Mouse (Mus musculus): ENCODE data around the gene Vmn1r233. TPM values are rescaled to one million over a fixed set of nuclear protein-coding genes. Genes with fewer than 3 reads are reported as not detected.

Vmn1r233 gene
- not detected for total RNA-seq (2021)

GRCm38 (mm10) chr17:20996364-20996763, at the start of gene Vmn1r233:
Vmn1r233 (minus strand) TSS chr17:20996464.
- no peak for DNase-seq
- intact Hi-C loops (cut with DNase I) = no loop called here

- DNase-seq = no peak
- intact Hi-C loops (cut with DNase I) = no loop called here
Measured at GRCm38 (mm10) chr17:21018410-21019080, 22.3 kb upstream of the Vmn1r233 start.

DNA sequence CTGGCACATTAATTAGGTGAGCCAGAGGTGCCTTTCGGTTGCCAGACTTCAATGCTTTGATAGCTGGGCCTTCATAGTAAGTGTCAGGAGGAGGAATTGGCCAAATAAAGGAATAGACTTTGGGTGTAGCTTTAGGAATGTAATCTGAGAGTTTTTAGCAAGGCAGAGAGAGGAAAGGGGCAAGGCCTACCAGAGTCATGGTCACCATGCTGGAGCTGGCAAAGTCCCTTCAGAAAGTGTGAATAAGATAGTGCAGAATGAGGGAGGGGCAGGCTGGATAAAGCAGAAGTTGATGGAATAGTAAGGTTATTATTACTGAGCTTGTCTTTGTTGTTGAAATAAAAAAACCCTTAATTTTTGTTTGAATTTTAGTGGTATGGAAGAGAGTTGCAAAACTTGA, 13.5 kb upstream of the Vmn1r233 start:
- intact Hi-C loops (cut with DNase I) = loop anchor here (1.0 to 5.0 kb wide), 2 partner anchors 42 to 63 kb away; no protein-coding TSS in a partner anchor
- DNase-seq = no peak

GRCm38 (mm10) chr17:21008382-21009331, 12.4 kb upstream of the Vmn1r233 start, which contains the start of gene Zfp160:
Zfp160 (plus strand) TSS chr17:21008903.
- DNase-seq = peak; percentile 83 to 84
- intact Hi-C loops (cut with DNase I) = loop anchor here (5.0 kb wide), 1 partner anchor 41 kb away; no protein-coding TSS in a partner anchor

DNA sequence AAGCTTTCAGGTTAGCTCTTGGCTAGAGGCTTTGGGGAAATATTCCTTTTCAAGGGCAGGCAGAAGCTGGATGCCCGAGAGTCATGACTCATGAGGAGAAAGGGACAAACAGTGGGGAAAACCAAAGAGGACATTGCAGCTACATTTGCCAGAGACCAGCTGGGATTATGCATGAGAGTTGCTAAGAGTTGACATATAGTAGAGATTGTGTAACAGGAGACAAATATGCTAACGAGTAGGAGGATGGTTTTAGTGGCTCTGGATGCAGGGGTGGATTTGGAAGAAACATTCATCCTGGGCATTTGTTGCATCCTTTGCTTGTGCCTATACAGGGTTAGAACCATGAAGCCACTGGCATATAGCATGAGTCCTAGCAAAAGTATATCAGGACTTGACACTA, 2.5 kb downstream of the Vmn1r233 start:
- intact Hi-C loops (cut with DNase I) = no loop called here
- no peak for DNase-seq

GRCm38 (mm10) chr17:20966681-20967080, 29.6 kb downstream of the Vmn1r233 start:
- no peak for DNase-seq
- intact Hi-C loops (cut with DNase I) = loop anchor here (5.0 kb wide), 1 partner anchor 41 kb away; the partner anchor contains the start of gene Zfp160

- DNase-seq = peak in 1 of 2 experiments; percentile 10
- intact Hi-C loops (cut with DNase I) = loop anchor here (5.0 kb wide), 1 partner anchor 42 kb away; the partner anchor contains the start of gene Zfp160
Measured at GRCm38 (mm10) chr17:20965421-20965820, 30.8 kb downstream of the Vmn1r233 start.

GRCm38 (mm10) chr17:20960386-20960785, 35.9 kb downstream of the Vmn1r233 start:
- intact Hi-C loops (cut with DNase I) = no loop called here
- DNase-seq = no peak

GRCm38 (mm10) chr17:20946636-20947035, 49.6 kb downstream of the Vmn1r233 start:
- intact Hi-C loops (cut with DNase I) = loop anchor here (1.0 to 10.0 kb wide), 3 partner anchors 64 to 618 kb away; partner anchors contain the start of genes Zfp52 and Zfp948

GRCm38 (mm10) chr17:20946026-20946565, 50.2 kb downstream of the Vmn1r233 start:
- intact Hi-C loops (cut with DNase I) = loop anchor here (1.0 to 10.0 kb wide), 3 partner anchors 64 to 619 kb away; partner anchors contain the start of genes Zfp52 and Zfp948
- peak in 1 of 2 experiments; percentile 16 for DNase-seq

More at GRCm38 (mm10) chr17:20946636-20947035, 49.6 kb downstream of the Vmn1r233 start:
- no peak for DNase-seq

- intact Hi-C loops (cut with DNase I) = loop anchor here (10.0 kb wide), 2 partner anchors 590 to 620 kb away; partner anchors contain the start of genes Zfp52 and Zfp948
- peak; percentile 99 for DNase-seq
Measured at GRCm38 (mm10) chr17:20944985-20945891, 51.0 kb downstream of the Vmn1r233 start, which contains the start of gene Ppp2r1a. Ppp2r1a (plus strand) TSS chr17:20945311.

GRCm38 (mm10) chr17:20944226-20944625, 52.0 kb downstream of the Vmn1r233 start:
- intact Hi-C loops (cut with DNase I) = loop anchor here (10.0 kb wide), 2 partner anchors 591 to 621 kb away; partner anchors contain the start of genes Zfp52 and Zfp948
- DNase-seq = no peak

Other genes starting within 250 kb of the Vmn1r233 start
- not detected for gene Vmn1r228, start 210.3 kb downstream of the Vmn1r233 start, total RNA-seq (2021)
- not detected for gene Vmn1r229, start 184.9 kb downstream of the Vmn1r233 start, total RNA-seq (2021)
- gene Vmn1r230, start 156.0 kb downstream of the Vmn1r233 start, total RNA-seq (2021) = not detected
- not detected for gene Vmn1r231, start 91.4 kb downstream of the Vmn1r233 start, total RNA-seq (2021)
- gene Vmn1r232, start 76.8 kb downstream of the Vmn1r233 start, total RNA-seq (2021) = not detected
- gene Ppp2r1a, start 51.2 kb downstream of the Vmn1r233 start, total RNA-seq (2021) = 100 to 1,000 TPM; 177 to 199 TPM
- 10 to 100 TPM in 1 of 2 experiments, 1 to 10 TPM in 1; 8.0 to 10.9 TPM for gene Zfp160, start 12.4 kb upstream of the Vmn1r233 start, total RNA-seq (2021)
- not detected for gene Vmn1r234, start 229.6 kb upstream of the Vmn1r233 start, total RNA-seq (2021)

All from heart, postnatal 36 days (tissue).